Mouse (Mus musculus) MEL (cell line): ENCODE data around the gene Grem1. TPM values are rescaled to one million over a fixed set of nuclear protein-coding genes. Genes with fewer than 3 reads are reported as not detected.

Experiments
- DNase-seq: peaks from one replicate; pipeline ENCODE4 v3.0.0; 2011; ENCODE audit warnings: low read depth, low spot score
- H3K27ac ChIP-seq: 2 replicates; pipeline ENCODE4 v1.5.1; 2012; ENCODE audit warnings: low read depth, mild to moderate bottlenecking, control low read depth, low read length, moderate library complexity; ENCODE audit not compliant: control insufficient read depth
- H3K27me3 ChIP-seq, 2 experiments: fragments of 150-350 bp in 1 of 2; sonication (generic) in 1 of 2; 2 replicates each; pipeline ENCODE4 v1.6.1; 2012; ENCODE audit warnings: low read length in 2 of 2, mild to moderate bottlenecking in 2 of 2, improper control_type of control experiment in 1 of 2, moderate library complexity in 1 of 2; ENCODE audit not compliant: insufficient read depth in 2 of 2, control insufficient read depth in 1 of 2
- H3K36me3 ChIP-seq, 2 experiments: 2 replicates each; pipeline ENCODE4 v1.6.1; 2012 to 2014; ENCODE audit warnings: low read length in 2 of 2, improper control_type of control experiment in 1 of 2, inconsistent platforms in 1 of 2, mild to moderate bottlenecking in 1 of 2; ENCODE audit not compliant: insufficient read depth in 2 of 2, control insufficient read depth in 1 of 2
- H3K4me1 ChIP-seq, 2 experiments: fragments of 150-350 bp in 1 of 2; sonication (generic) in 1 of 2; 2 replicates each; pipeline ENCODE4 v1.6.1; 2012; ENCODE audit warnings: low read length in 2 of 2, improper control_type of control experiment in 1 of 2, mild to moderate bottlenecking in 1 of 2; ENCODE audit not compliant: insufficient read depth in 2 of 2, control insufficient read depth in 1 of 2
- H3K4me3 ChIP-seq, 2 experiments: fragments of 150-350 bp in 1 of 2; sonication (generic) in 1 of 2; 2 replicates each; pipeline ENCODE4 v1.5.1; 2012; ENCODE audit warnings: low read depth in 2 of 2, low read length in 2 of 2, mild to moderate bottlenecking in 2 of 2, moderate library complexity in 2 of 2, control low read depth in 1 of 2, improper control_type of control experiment in 1 of 2; ENCODE audit not compliant: control insufficient read depth in 1 of 2, insufficient read depth in 1 of 2
- H3K79me2 ChIP-seq: 2 replicates; pipeline ENCODE4 v1.6.1; 2012; ENCODE audit warnings: mild to moderate bottlenecking, low read length, moderate library complexity; ENCODE audit not compliant: control insufficient read depth, poor library complexity, insufficient read depth
- H3K9ac ChIP-seq: 2 replicates; pipeline ENCODE4 v1.6.1; 2012; ENCODE audit warnings: low read depth, mild to moderate bottlenecking, control low read depth, low read length, moderate library complexity; ENCODE audit not compliant: control insufficient read depth, poor library complexity, severe bottlenecking
- H3K9me3 ChIP-seq: fragments of 150-350 bp; sonication (generic); replicated peaks from 2 replicates; pipeline ENCODE4 v1.6.1; 2012; ENCODE audit warnings: mild to moderate bottlenecking, low read length, improper control_type of control experiment, moderate library complexity; ENCODE audit not compliant: insufficient read depth
- BHLHE40 ChIP-seq: IDR thresholded peaks from 2 replicates; pipeline ENCODE4 v1.6.1; 2012; ENCODE audit warnings: low read depth, mild to moderate bottlenecking, inconsistent platforms, low read length, improper control_type of control experiment, borderline replicate concordance
- CHD1 ChIP-seq: IDR thresholded peaks from 2 replicates; pipeline ENCODE4 v1.6.1; 2012; ENCODE audit warnings: low read depth, mild to moderate bottlenecking, inconsistent platforms, low read length, improper control_type of control experiment
- CTCF ChIP-seq, 3 experiments: IDR thresholded peaks in 2 of 3; conservative IDR thresholded peaks in 1 of 3; 2 replicates each; pipeline ENCODE4 v1.5.1; 2011 to 2012; ENCODE audit warnings: low read length in 3 of 3, low read depth in 2 of 3, mild to moderate bottlenecking in 2 of 3, improper control_type of control experiment in 1 of 3, inconsistent platforms in 1 of 3, mixed read lengths in 1 of 3, moderate library complexity in 1 of 3; ENCODE audit not compliant: control insufficient read depth in 1 of 3, insufficient read depth in 1 of 3, poor library complexity in 1 of 3, severe bottlenecking in 1 of 3
- E2F4 ChIP-seq: IDR thresholded peaks from 2 replicates; pipeline ENCODE4 v1.6.1; 2011; ENCODE audit warnings: low read depth, low read length, improper control_type of control experiment, borderline replicate concordance
- ELF1 ChIP-seq: IDR thresholded peaks from 2 replicates; pipeline ENCODE4 v1.6.1; 2014; ENCODE audit warnings: low read depth, mild to moderate bottlenecking, inconsistent platforms, low read length, improper control_type of control experiment, moderate library complexity
- EP300 ChIP-seq, 2 experiments: IDR thresholded peaks; 2 replicates each; pipeline ENCODE4 v1.6.1; 2011; ENCODE audit warnings: improper control_type of control experiment in 2 of 2, low read length in 2 of 2, low read depth in 1 of 2, mild to moderate bottlenecking in 1 of 2
- ETS1 ChIP-seq: IDR thresholded peaks from 2 replicates; pipeline ENCODE4 v1.6.1; 2012; ENCODE audit warnings: low read depth, mild to moderate bottlenecking, inconsistent platforms, low read length, improper control_type of control experiment, moderate library complexity
- GABPA ChIP-seq: IDR thresholded peaks from 2 replicates; pipeline ENCODE4 v1.6.1; 2012; ENCODE audit warnings: low read depth, mild to moderate bottlenecking, inconsistent platforms, low read length, improper control_type of control experiment, moderate library complexity
- GATA1 ChIP-seq: IDR thresholded peaks from 2 replicates; pipeline ENCODE4 v1.6.1; 2011; ENCODE audit warnings: low read depth, low read length, improper control_type of control experiment
- HCFC1 ChIP-seq: IDR thresholded peaks from 2 replicates; pipeline ENCODE4 v1.6.1; 2012; ENCODE audit warnings: low read depth, mild to moderate bottlenecking, inconsistent platforms, low read length, improper control_type of control experiment, moderate library complexity
- KAT2A ChIP-seq: conservative IDR thresholded peaks from 2 replicates; pipeline ENCODE4 v1.6.1; 2012; ENCODE audit warnings: low read depth, low read length, improper control_type of control experiment, inconsistent platforms
- MAFK ChIP-seq: IDR thresholded peaks from 2 replicates; pipeline ENCODE4 v1.6.1; 2011; ENCODE audit warnings: low read depth, mild to moderate bottlenecking, low read length, improper control_type of control experiment, borderline replicate concordance
- MAX ChIP-seq: IDR thresholded peaks from 2 replicates; pipeline ENCODE4 v1.6.1; 2011; ENCODE audit warnings: low read length, improper control_type of control experiment
- MAZ ChIP-seq: IDR thresholded peaks from 2 replicates; pipeline ENCODE4 v1.6.1; 2012; ENCODE audit warnings: low read depth, mild to moderate bottlenecking, inconsistent platforms, low read length, improper control_type of control experiment
- MYB ChIP-seq: IDR thresholded peaks from 2 replicates; pipeline ENCODE4 v1.6.1; 2011; ENCODE audit warnings: mild to moderate bottlenecking, low read depth, low read length, improper control_type of control experiment
- MYC ChIP-seq: IDR thresholded peaks from 2 replicates; pipeline ENCODE4 v1.6.1; 2011; ENCODE audit warnings: low read depth, mild to moderate bottlenecking, low read length, improper control_type of control experiment, moderate library complexity
- NELFE ChIP-seq: IDR thresholded peaks from 2 replicates; pipeline ENCODE4 v1.6.1; 2011; ENCODE audit warnings: low read depth, low read length, improper control_type of control experiment
- NRF1 ChIP-seq: IDR thresholded peaks from 2 replicates; pipeline ENCODE4 v1.6.1; 2014; ENCODE audit warnings: low read depth, mild to moderate bottlenecking, inconsistent platforms, low read length, improper control_type of control experiment, moderate library complexity; ENCODE audit not compliant: poor library complexity, insufficient read depth, severe bottlenecking
- POLR2AphosphoS2 ChIP-seq: IDR thresholded peaks from 2 replicates; pipeline ENCODE4 v1.6.1; 2011; ENCODE audit warnings: low read length, improper control_type of control experiment
- POLR2AphosphoS5 ChIP-seq: IDR thresholded peaks from 2 replicates; pipeline ENCODE4 v1.6.1; 2012; ENCODE audit warnings: low read depth, borderline replicate concordance, mild to moderate bottlenecking, inconsistent platforms, low read length, moderate library complexity, mixed read lengths
- RAD21 ChIP-seq: IDR thresholded peaks from 2 replicates; pipeline ENCODE4 v1.6.1; 2011; ENCODE audit warnings: mild to moderate bottlenecking, low read depth, low read length, improper control_type of control experiment
- SIN3A ChIP-seq: IDR thresholded peaks from 2 replicates; pipeline ENCODE4 v1.6.1; 2012; ENCODE audit warnings: low read length, improper control_type of control experiment, inconsistent platforms
- TBP ChIP-seq: IDR thresholded peaks from 2 replicates; pipeline ENCODE4 v1.8.0; 2011; ENCODE audit warnings: low read depth, low read length, improper control_type of control experiment
- TCF12 ChIP-seq: IDR thresholded peaks from 2 replicates; pipeline ENCODE4 v1.6.1; 2014; ENCODE audit warnings: low read depth, mild to moderate bottlenecking, inconsistent platforms, low read length, improper control_type of control experiment, moderate library complexity
- USF1 ChIP-seq: IDR thresholded peaks from 2 replicates; pipeline ENCODE4 v1.6.1; 2014; ENCODE audit warnings: low read depth, mild to moderate bottlenecking, inconsistent platforms, low read length, improper control_type of control experiment, moderate library complexity
- USF2 ChIP-seq, 2 experiments: IDR thresholded peaks; 2 replicates each; pipeline ENCODE4 v1.6.1; 2011 to 2012; ENCODE audit warnings: improper control_type of control experiment in 2 of 2, low read length in 2 of 2, borderline replicate concordance in 1 of 2, inconsistent platforms in 1 of 2, low read depth in 1 of 2, mild to moderate bottlenecking in 1 of 2; ENCODE audit not compliant: insufficient read depth in 1 of 2
- ZC3H11A ChIP-seq: IDR thresholded peaks from 2 replicates; pipeline ENCODE4 v1.6.1; 2012; ENCODE audit warnings: low read depth, mild to moderate bottlenecking, inconsistent platforms, low read length, improper control_type of control experiment
- ZKSCAN1 ChIP-seq: IDR thresholded peaks from 2 replicates; pipeline ENCODE4 v1.6.1; 2012; ENCODE audit warnings: low read depth, mild to moderate bottlenecking, inconsistent platforms, low read length, improper control_type of control experiment, moderate library complexity
- ZMIZ1 ChIP-seq: IDR thresholded peaks from 2 replicates; pipeline ENCODE4 v1.6.1; 2012; ENCODE audit warnings: low read depth, mild to moderate bottlenecking, inconsistent platforms, low read length, improper control_type of control experiment, moderate library complexity
- ZNF384 ChIP-seq: IDR thresholded peaks from 2 replicates; pipeline ENCODE4 v1.6.1; 2012; ENCODE audit warnings: low read depth, mild to moderate bottlenecking, inconsistent platforms, low read length, improper control_type of control experiment
- polyA plus RNA-seq, 2 experiments: library from polyadenylated mRNA; stranded (reverse) in 1 of 2; unstranded in 1 of 2; fragments of >175 nt in 1 of 2; fragments of >200 nt in 1 of 2; gene quantifications; 2 replicates each; pipeline versions ENCODE4 v1.2.1 to v1.2.4; 2012; ENCODE audit warnings: low replicate concordance in 2 of 2, low read depth in 1 of 2; ENCODE audit not compliant: insufficient read length in 2 of 2, insufficient read depth in 1 of 2, missing spikeins in 1 of 2
- total RNA-seq: library from RNA; depleted of rRNA; stranded (reverse); fragments of 300-350 nt; gene quantifications from 2 replicates; pipeline ENCODE4 v1.2.3, GENCODE M21; 2012

Grem1 gene
- total and polyA plus RNA-seq, 3 experiments: not detected

DNA sequence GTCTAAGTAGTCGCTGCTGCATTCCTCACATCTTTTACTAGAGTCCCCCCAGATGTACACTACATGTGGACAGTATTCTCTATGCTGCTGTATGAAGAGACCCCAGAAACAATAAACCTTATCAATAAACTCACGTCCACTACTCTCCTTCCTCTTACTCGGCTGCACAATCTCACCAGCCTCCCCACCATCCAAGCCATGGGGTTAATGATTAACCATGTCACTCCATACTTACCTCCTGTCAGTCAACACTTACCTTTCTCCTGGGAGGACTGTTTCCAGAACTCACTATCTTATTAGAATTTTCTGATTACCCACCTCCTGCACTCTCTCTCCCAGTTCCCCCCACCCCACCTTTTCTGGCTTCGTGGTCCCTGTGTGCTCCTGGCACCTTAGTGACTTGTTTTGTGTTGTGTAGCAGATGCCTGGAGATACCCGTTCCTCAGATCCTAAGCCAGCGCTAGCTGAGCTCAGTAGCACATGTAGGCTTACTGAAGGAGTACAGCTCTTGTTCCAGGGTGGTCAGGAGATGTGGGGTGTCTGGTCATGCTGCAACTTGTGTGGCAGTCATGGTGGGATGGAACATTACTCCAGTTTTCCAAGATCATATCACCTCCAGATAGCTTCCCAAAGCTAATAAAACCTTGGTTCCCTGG, 15.8 kb upstream of the Grem1 start:
- no peaks in the 10 kb centered on the region for H3K9me3 ChIP-seq
- no peaks in the 10 kb centered on the region for H3K4me1 ChIP-seq
- TF ChIP-seq POLR2AphosphoS5: no peak
- no peak for TF ChIP-seq KAT2A
- no peak for TF ChIP-seq MAZ
- TF ChIP-seq MAFK: no peak
- TF ChIP-seq POLR2AphosphoS2: no peak
- TF ChIP-seq CHD1: no peak
- TF ChIP-seq GABPA: no peak
- no peak for TF ChIP-seq USF2 (IDR thresholded peaks at IDR 0.05; ENCODE audit: borderline replicate concordance in 1 of 2, insufficient read depth in 1 of 2, low read depth in 1 of 2, low read length in 2 of 2)
- no peak for TF ChIP-seq NELFE
- TF ChIP-seq GATA1: no peak
- TF ChIP-seq SIN3A: no peak
- no peak for TF ChIP-seq MAX
- no peak for TF ChIP-seq ELF1
- TF ChIP-seq NRF1: no peak
- TF ChIP-seq ETS1: no peak
- no peak for TF ChIP-seq ZMIZ1
- TF ChIP-seq ZC3H11A: no peak
- no peak for TF ChIP-seq RAD21
- TF ChIP-seq BHLHE40: no peak
- H3K27ac ChIP-seq: no peak overlapping the region
- no peaks in the 10 kb centered on the region for H3K27me3 ChIP-seq
- no peak for DNase-seq
- no peaks in the 10 kb centered on the region for H3K79me2 ChIP-seq
- no peak overlapping the region for H3K4me3 ChIP-seq
- no peak overlapping the region for H3K9ac ChIP-seq
- H3K36me3 ChIP-seq: no peaks in the 10 kb centered on the region

DNA sequence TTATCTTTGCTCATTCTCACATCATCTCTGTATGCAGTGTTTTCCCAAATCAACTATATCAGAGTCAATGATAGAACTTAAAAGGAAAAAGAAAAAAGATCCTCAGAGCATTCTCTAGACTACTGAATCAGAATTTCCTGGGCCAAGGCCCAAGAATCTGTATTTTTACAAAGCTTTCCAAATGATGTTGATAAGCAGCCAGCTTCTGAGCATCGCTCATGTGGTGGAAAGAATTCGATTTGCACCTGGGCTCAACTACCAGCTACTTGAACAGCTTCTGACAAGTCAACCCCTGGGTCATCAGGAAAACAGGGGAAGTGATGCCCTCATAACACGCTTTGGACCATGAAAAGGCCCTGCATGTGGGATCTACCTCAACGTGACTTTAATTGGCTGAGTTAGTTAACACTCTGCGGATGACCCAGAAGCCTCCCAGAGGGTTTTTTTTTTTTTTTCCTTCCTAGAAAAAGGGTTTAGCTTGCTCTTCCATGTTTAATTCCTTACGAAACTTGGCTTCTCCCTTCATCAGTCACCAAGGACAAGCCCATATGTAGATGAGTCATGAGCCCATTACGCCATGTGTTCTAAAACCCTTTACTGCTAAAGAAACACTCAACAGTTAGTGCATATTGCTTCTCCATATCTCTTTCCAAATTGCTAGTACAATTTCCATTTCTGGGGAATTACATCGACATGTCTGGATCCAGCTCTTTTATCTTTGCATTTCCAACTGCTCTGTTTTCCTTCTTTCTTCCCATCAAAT, 10.3 kb upstream of the Grem1 start:
- Histone ChIP-seq H3K79me2 (no peaks in the 10 kb centered on the region), H3K4me1 (no peaks in the 10 kb centered on the region), H3K9me3 (no peaks in the 10 kb centered on the region), H3K4me3 (no peak overlapping the region), H3K9ac (no peak overlapping the region), H3K27me3 (no peaks in the 10 kb centered on the region), H3K27ac (no peak overlapping the region), H3K36me3 (no peaks in the 10 kb centered on the region)
- DNase-seq: no peak
- TF ChIP-seq CTCF (IDR thresholded peaks at IDR 0.05 in 2 of 3, conservative IDR thresholded peaks at IDR 0.05 in 1 of 3; ENCODE audit: control insufficient read depth in 1 of 3, insufficient read depth in 1 of 3, low read depth in 2 of 3, low read length in 3 of 3, poor library complexity in 1 of 3, severe bottlenecking in 1 of 3): no peak
- no peak for TF ChIP-seq GABPA
- TF ChIP-seq BHLHE40: no peak
- no peak for TF ChIP-seq KAT2A
- no peak for TF ChIP-seq HCFC1
- no peak for TF ChIP-seq SIN3A
- no peak for TF ChIP-seq MYB
- no peak for TF ChIP-seq ZNF384
- no peak for TF ChIP-seq RAD21
- no peak for TF ChIP-seq MAZ
- no peak for TF ChIP-seq TBP
- no peak for TF ChIP-seq EP300 (IDR thresholded peaks at IDR 0.05; ENCODE audit: low read depth in 1 of 2, low read length in 2 of 2)
- TF ChIP-seq E2F4: no peak
- TF ChIP-seq TCF12: no peak
- TF ChIP-seq NRF1: no peak
- no peak for TF ChIP-seq ZKSCAN1
- TF ChIP-seq USF1: no peak
- no peak for TF ChIP-seq MYC
